Mouse (Mus musculus): ENCODE measurements around the gene Ugt1a6a. TPM values are rescaled to one million over a fixed set of nuclear protein-coding genes. Genes with fewer than 3 reads are reported as not detected.

Gene Ugt1a6a
- total RNA-seq, 1 experiment from 2014 or later, result 1.4 TPM

DNA sequence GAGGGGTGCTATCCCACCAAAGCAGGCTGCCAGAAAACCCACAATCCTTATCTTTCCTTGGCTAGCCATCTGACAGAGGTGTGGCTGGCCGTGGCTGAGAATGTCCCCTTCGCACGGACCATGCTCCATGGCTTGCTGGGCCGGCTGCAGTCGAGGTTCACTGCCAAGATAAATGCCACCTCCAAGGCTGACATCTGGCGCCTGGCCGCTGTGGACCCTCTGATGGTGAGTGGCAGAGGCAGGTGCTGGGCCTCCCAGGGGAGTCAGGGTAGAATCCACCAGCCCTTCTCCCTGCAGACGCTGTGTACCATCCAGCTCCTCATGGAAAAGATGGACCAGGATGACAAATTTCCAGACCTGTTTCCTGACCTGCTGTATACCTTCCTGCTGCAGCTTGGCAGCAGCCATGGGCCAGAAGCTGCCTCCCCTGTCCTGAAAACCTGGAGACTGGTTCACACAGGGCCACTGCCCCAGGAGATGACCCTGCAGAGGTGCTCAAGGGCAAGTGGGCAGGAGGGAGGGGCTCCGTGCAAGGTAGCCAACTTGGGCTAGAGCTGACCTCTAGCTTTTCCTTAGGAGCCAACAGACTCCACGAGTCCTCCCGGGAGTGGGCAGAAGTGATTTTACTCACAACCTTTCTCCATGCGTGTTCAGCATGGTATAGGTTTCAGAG is 120.3 kb downstream of the Ugt1a6a start:
- no peak for ATAC-seq (replicated peaks in 1 of 2; ENCODE audit: insufficient read depth in 1 of 2, low FRiP score in 2 of 2, low TSS enrichment in 1 of 2, low read depth in 1 of 2, poor library complexity in 2 of 2, severe bottlenecking in 2 of 2)

DNA sequence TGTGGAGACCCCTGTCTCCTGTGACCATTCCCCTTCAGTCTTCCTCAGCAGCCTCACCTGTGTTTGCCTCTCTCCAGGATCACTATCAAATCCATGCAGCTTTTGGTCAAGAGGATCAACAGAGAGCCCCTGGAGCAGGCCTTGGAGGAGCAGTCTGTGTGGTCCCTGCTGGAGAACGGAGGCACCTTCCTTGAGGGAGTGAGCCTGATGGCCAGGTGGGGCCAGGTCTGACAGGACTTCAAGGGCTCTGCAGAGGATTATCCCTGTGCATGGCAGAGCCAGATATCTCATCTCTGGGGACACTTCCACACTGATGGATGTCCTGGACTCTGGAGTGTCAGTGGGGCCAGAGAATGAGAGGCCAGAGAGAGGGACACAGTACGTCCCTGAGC is 120.9 kb downstream of the Ugt1a6a start:
- ATAC-seq (replicated peaks in 1 of 2; ENCODE audit: insufficient read depth in 1 of 2, low FRiP score in 2 of 2, low TSS enrichment in 1 of 2, low read depth in 1 of 2, poor library complexity in 2 of 2, severe bottlenecking in 2 of 2), result no peak

DNA sequence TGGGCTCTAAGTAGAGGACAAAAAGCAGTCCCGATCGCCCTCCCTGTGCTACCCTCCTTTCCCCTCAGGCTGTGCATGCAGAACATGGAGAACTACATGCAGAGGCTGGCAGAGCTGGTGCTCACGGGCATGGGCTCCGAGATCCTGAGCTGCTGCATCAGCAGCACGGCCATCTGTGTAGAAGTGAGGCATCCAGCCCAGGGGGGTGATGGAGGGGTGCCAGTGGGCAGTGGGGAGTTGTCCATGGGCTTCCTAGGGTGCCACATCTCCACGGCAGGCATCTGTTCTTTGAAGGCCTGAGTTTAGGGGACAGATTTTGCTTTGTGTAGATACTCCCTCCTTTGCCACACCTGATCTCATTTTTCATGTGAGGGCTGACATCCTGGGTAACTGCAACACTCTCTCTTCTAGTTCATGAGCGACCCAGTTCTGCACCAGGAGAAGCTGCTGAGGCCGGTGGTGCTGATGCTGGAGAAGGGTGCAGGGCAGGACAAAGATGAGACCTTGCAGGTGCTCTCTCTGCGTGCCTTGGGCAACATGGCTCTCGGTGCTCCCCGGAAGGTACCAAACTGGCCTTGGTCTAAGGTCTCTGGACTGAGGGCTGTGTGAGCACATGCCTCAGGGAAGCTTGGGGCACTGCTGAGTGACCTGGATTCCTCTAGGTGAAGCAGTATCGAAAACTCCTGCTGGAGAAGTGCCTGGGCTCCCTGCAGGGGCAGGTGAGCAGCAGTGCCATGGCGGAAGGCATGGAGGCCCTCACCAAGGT is 121.6 kb downstream of the Ugt1a6a start:
- no peak for ATAC-seq (replicated peaks in 1 of 2; ENCODE audit: insufficient read depth in 1 of 2, low FRiP score in 2 of 2, low TSS enrichment in 1 of 2, low read depth in 1 of 2, poor library complexity in 2 of 2, severe bottlenecking in 2 of 2)

DNA sequence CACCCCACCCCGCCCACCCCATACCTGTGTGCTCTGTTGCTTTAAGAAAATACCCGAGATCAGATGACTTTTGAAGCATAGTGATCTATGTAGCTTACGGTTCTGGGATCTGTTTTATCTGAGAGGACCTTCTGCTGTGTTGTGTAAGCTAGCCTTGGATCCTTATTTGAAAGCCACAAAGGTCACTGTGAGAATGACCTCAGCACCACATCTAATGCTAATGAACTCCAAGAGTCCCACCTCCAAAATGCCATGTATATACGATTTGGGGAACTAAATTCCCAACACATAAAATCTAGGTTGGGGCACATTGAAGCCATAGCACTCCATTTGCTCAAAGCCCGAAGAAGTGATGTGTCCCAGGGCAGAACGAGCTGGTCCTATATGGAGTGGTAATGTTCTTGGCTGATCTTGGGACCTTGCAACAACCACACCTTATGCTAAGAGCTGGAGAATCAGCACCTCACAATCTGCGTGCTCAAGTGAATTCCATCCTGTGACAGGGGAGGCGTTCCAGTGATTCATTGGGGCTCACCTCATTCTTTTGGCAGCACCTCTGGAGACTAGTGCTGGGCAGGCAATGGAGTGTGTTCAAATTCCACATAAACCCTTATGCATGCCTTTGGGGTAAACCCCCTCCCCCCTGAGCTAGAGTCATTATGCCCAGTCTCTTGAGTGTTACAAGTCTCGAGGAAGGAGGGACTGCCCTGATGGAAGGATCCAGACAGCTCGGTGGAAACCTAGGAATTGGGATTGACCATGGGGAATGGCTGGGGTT is 122.5 kb downstream of the Ugt1a6a start:
- ATAC-seq (replicated peaks in 1 of 2; ENCODE audit: insufficient read depth in 1 of 2, low FRiP score in 2 of 2, low TSS enrichment in 1 of 2, low read depth in 1 of 2, poor library complexity in 2 of 2, severe bottlenecking in 2 of 2), result no peak

DNA sequence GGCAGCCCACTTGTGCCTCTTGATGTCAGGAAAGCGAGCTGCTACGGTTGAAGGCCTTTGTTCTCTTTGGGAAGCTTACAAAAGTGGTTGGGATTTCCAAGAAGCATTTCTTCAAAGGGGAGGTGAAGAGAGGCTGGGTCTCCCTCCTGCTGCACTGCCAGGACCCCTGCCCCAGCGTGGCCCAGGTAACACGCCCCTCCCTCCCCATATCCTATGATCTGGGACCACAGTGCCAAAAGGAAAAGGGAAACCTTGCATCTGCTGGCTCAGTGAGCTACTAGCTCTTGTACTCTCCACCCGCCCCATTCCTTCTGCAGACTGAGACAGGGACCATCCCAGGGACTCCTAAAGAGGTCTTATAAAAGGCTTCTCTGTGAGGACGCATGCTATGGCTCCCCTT is 123.1 kb downstream of the Ugt1a6a start:
- no peak for ATAC-seq (replicated peaks in 1 of 2; ENCODE audit: insufficient read depth in 1 of 2, low FRiP score in 2 of 2, low TSS enrichment in 1 of 2, low read depth in 1 of 2, poor library complexity in 2 of 2, severe bottlenecking in 2 of 2)

DNA sequence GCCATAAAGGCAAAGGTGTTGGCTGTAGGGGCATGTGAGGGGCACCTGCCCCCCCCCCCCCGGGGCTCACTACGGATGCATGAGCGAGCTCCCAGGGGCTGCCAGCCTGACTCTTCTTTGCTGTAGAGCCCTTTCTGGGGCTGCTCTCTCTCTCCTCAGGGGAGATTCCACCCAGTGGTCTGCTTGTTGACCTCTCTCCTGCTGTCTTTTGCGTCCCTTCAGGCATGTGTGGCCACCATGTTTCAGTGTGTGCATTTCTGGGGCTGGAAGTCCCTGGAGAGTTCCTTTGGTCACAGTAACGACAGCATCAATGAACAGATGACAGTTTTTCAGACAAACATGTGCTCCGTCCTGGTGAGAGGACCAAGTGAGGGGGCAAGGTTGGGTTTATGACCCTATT is 123.8 kb downstream of the Ugt1a6a start:
- ATAC-seq (replicated peaks in 1 of 2; ENCODE audit: insufficient read depth in 1 of 2, low FRiP score in 2 of 2, low TSS enrichment in 1 of 2, low read depth in 1 of 2, poor library complexity in 2 of 2, severe bottlenecking in 2 of 2), result no peak

DNA sequence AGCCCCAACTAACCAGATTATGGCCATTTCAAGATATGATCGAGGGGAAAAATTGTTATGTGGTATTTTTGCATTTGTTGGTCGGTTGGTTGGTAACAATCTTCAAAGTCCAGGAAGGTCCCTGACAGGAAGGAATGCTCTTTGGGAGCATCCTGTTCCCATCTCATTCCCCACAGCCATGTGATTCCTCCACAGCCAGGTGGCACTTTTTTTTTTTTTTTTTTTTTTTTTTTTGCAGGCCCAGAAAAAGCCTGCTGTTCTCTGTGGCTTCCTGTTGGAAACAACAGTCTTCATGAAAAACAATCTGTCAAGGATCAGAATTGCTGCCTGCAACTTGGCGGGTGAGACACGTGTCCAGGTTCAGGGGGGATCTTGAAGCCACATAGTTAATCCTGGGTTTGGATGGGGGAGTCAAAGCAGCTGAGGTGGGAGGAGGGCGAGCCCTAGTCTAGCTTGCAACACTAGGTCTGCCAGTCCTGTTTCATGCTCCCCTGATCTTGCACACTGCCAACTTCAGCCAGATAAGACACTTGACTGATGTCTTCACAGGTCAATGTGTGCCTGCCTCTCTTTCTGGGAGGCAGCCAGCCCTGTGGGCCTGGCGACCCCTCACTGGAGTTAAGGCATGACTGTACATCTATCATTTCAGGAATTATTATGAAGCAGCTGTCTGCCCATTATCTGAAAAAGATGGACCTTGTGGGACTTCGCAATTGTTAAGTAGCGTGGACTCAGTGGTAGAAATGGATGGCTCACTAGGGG is 124.5 kb downstream of the Ugt1a6a start:
- peak; percentile 2 to 12; a peak in 3 of 4 replicates for ATAC-seq (replicated peaks in 1 of 2; ENCODE audit: insufficient read depth in 1 of 2, low FRiP score in 2 of 2, low TSS enrichment in 1 of 2, low read depth in 1 of 2, poor library complexity in 2 of 2, severe bottlenecking in 2 of 2)

DNA sequence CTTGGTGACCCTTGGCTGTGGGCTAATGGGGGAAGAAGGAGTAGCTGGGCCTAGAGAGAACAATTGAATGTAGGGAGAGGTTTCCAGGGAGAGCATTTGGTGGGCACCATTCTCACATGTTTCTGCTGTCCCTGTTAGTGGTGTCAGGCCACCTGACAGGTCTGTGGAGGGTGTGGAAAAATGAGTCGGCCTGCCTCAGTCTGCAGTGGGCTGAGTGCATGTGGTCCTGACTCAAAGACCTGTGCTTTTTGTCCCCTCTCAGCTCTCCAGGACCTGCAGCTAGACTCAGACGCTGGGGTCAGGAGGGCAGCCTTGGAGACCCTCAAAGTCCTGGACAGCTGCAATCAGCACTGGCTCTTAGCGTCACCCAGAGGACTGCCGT is 125.0 kb downstream of the Ugt1a6a start:
- ATAC-seq (replicated peaks in 1 of 2; ENCODE audit: insufficient read depth in 1 of 2, low FRiP score in 2 of 2, low TSS enrichment in 1 of 2, low read depth in 1 of 2, poor library complexity in 2 of 2, severe bottlenecking in 2 of 2), result no peak

DNA sequence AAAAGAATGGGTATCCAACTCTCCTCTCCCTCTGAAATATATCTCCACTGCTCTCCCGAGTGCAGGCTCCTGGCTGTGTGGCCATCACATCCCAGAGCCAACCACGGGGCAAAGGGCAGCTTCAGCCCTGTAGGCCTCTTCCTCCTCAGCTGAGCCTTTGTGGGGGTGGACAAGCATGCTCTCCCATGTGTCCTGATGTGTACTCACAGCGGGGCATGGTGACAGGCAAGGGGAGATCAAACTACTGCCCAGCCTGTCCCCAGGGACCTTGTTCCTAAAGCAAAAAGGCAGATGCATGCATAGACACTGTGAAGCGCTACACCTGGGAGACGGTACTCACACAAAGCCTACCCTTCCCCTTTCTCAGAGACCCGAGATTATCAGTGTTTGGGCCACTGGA is 125.5 kb downstream of the Ugt1a6a start:
- ATAC-seq (replicated peaks in 1 of 2; ENCODE audit: insufficient read depth in 1 of 2, low FRiP score in 2 of 2, low TSS enrichment in 1 of 2, low read depth in 1 of 2, poor library complexity in 2 of 2, severe bottlenecking in 2 of 2), result no peak; a peak in 1 of 4 replicates

DNA sequence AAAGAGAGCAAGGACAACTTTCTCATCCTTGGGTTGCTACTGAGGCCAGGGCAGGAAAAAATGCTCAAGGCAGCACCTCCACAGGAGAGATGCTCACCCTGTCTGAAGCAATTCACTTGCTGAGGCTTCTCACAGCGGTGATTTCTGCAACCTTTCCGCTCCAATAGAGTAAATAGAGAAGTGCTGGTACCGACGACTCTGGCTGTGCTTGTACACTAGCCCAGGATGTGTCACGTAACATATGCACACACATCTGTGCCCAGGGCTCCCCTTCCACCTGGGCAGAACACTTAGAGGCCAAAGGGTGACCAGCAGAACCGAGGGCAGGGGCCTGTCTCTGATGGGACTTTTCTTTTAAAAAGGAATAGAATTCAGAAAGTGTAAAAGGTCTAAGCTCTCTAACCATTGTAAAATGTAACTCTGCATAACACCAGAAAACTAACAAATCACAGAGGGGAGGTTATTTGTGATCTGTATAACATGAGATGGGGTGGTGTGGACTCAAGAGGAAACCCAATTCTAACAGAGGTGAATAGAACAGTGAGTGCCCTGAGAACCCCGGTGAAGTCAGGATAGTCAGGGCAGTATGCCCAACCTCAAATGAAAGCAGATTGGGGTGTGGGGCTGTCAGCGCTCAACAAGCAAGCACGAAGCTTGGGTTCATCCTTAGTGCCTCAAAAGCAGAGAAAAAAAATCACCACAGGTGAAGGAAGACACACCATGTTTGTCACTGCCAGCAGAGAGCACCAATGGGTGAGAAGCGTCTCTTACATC is 126.2 kb downstream of the Ugt1a6a start:
- peak; percentile 6 to 15; a peak in 3 of 4 replicates for ATAC-seq (replicated peaks in 1 of 2; ENCODE audit: insufficient read depth in 1 of 2, low FRiP score in 2 of 2, low TSS enrichment in 1 of 2, low read depth in 1 of 2, poor library complexity in 2 of 2, severe bottlenecking in 2 of 2)

DNA sequence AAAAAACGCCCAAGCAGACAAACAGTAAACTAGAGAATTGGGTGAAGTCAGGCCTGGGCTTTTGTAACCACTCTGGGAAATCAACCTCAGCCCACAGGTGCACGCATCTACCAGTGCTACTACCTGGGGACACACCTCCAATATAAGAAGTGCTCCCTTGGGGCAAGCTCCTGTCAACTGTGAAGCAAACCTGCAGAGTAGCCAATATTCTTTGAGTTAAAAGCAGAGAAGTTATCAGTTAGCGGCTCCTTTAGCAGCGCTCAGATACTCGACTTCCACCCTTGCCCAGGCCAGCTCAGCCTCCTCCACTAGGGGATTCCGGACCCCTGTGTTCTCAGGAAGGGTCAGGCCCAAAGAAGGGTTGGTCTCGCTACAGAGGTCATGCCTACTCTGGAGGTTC is 127.1 kb downstream of the Ugt1a6a start:
- no peak for ATAC-seq (replicated peaks in 1 of 2; ENCODE audit: insufficient read depth in 1 of 2, low FRiP score in 2 of 2, low TSS enrichment in 1 of 2, low read depth in 1 of 2, poor library complexity in 2 of 2, severe bottlenecking in 2 of 2)

DNA sequence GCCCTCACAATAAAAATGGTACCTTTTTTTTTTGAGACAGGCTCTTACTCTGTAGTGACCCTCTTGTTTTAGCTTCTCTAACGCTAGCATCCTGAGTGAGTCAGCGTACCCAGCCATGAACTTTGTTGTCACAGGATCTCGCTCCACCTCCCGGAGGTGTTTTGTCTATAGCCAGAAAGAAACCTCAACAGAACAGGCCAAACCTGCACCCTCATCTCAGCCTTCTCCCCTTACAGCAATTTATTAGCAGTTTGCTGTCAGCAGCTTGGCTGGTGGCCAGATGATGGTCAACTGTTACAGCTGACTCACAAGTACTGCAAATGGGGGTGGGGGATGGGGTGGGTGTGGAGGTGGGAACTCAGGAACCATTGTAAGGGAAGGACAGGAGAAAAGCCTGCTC is 127.6 kb downstream of the Ugt1a6a start:
- peak; percentile 20 to 23 for ATAC-seq (replicated peaks in 1 of 2; ENCODE audit: insufficient read depth in 1 of 2, low FRiP score in 2 of 2, low TSS enrichment in 1 of 2, low read depth in 1 of 2, poor library complexity in 2 of 2, severe bottlenecking in 2 of 2)

DNA sequence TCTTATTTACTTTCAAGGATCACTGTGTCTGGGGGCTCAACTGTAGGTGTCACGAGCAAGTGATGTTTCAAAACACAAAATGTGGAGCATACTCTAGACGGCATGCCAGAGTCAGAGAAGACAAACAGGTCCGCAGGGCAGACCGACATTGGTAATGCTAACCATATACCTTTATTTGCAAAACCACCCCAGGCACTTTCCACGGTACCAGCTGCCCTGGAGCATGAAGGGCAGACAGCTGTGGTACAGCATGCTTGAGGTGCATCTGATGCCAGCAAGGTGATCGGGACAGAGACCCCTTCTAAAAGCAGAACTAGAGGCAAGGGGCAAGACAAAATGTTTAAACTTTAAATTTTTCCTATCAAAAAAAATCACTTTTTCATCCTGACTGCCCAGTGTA is 128.4 kb downstream of the Ugt1a6a start:
- ATAC-seq (replicated peaks in 1 of 2; ENCODE audit: insufficient read depth in 1 of 2, low FRiP score in 2 of 2, low TSS enrichment in 1 of 2, low read depth in 1 of 2, poor library complexity in 2 of 2, severe bottlenecking in 2 of 2), result no peak

DNA sequence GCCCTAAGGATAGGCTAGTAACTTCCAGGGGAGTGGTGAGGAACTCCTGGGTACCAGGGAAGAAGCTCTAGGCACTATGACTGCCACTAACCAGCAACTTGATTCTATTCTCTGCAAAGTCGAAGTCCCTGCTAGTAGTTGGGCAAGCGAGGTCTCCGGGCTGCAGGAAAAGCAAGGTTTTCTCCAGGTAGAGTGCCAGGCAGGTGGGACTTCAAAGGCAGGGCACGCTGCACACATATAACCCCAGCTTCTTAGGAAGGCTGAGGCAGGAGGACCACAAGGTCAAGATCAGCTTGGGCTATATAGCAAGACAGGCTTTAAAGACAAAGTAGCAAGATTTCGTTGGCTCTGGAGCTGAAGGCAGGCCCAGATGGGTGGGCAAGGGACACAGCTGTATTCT is 129.2 kb downstream of the Ugt1a6a start:
- no peak for ATAC-seq (replicated peaks in 1 of 2; ENCODE audit: insufficient read depth in 1 of 2, low FRiP score in 2 of 2, low TSS enrichment in 1 of 2, low read depth in 1 of 2, poor library complexity in 2 of 2, severe bottlenecking in 2 of 2)

DNA sequence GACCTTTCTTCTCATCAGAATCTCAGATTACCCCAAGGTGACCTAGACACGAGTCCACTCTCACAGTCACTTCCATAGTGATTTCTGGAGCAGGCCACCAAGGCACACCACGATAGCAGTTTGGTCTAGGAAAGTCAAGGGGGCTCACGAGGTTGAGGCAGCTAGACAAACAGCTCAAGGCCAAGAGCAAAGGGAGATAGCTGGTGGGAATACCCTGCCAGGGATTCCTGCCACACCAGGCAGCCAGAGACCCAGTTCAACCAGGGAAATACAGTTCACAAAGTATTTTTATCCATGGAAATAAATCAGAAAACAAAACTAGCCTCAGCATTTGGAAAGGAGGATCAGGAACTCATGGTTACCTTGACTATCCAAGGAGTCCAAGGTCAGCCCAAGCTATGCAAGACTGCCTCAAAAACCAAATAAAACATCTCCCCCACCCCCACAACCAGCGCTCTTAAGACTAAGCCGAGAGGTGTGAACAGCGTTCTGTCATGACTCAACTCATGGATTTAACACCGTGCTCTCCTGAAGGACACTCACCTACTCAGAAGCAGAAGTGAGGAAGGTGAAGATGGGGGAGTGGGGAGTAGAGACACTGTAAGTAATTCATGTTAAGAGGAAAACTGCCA is 129.7 kb downstream of the Ugt1a6a start:
- no peak for ATAC-seq (replicated peaks in 1 of 2; ENCODE audit: insufficient read depth in 1 of 2, low FRiP score in 2 of 2, low TSS enrichment in 1 of 2, low read depth in 1 of 2, poor library complexity in 2 of 2, severe bottlenecking in 2 of 2)

DNA sequence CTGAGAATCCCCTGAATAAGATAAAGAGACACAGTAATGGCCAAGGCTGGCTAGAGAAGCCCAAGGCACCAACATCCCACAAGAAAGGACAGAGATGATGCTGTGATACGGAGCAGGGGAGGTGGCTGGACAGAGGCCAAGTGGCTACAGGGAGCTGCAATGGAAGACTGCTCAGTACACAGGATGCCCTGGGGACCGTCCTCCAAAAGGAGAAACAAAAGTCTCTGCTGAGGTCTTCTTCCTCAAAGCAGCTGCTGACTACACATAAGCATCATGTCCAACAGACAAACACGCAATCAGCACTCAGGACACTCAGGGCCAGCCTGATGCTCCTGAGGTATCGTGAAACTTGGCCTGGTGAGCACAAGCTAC is 130.2 kb downstream of the Ugt1a6a start:
- no peak for ATAC-seq (replicated peaks in 1 of 2; ENCODE audit: insufficient read depth in 1 of 2, low FRiP score in 2 of 2, low TSS enrichment in 1 of 2, low read depth in 1 of 2, poor library complexity in 2 of 2, severe bottlenecking in 2 of 2)

DNA sequence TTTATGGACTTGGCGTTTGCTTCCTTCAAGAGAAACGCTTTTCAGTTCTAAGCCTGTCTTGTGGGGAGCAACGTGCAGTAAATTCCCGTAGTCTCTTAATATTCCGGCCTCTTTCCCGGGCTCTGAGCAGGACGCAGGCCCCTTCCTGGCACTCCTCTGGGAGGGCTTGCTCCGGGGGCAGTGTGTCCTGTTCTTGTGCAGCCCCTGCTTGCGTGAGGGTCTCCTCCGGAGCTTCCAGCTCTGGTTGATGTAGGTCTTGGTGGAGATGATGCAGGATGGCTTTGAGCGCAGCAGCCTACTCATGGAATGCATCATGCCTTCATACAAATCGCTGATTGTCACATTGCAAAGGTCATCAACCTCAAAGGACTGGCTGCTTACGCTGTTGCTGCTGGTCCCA is 131.5 kb downstream of the Ugt1a6a start:
- ATAC-seq (replicated peaks in 1 of 2; ENCODE audit: insufficient read depth in 1 of 2, low FRiP score in 2 of 2, low TSS enrichment in 1 of 2, low read depth in 1 of 2, poor library complexity in 2 of 2, severe bottlenecking in 2 of 2), result no peak

All from hematopoietic stem cell, adult 5-6 weeks (primary cell).